Mouse (Mus musculus): ENCODE data around the gene Tpt1.
"Not testable (repeated sequence)": the region's sequence is repeated elsewhere in the genome, so short reads cannot be mapped to it uniquely, and the experiment has no call there.

Tpt1 gene

DNA sequence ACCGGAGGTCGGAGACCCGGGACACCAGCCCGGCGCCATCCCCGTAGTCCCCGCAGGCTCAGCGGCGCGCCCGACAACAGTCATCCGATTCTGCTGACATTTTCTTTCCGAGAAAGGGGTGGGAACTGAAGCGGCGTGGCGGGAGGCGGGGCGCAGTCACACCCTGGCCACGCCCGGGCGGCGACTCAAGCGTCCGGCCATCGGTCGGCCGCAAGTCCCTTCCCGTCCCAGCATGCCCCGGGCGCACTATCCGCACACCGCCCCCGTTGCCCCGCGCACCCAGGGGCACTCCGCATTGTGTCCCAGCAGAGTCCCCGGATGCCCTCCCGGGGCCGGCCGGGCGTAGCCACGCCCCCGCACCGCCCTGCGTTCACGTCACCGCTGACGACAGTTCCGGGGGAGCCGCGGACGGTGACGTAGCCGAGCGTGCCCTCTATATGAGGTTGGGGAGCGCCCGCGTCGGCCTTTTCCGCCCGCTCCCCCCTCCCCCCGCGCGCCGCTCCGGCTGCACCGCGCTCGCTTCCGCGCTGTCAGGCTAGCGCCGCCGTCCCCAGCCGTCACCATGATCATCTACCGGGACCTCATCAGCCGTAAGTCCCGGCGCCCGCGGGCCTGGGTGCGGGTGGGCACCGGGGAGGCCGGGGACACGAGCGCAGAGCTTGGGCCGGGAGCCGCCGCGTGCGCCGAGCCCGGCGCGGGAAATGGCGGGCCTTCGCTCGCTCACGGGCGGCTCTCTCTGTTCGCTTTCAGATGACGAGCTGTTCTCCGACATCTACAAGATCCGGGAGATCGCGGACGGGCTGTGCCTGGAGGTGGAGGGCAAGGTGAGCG, at the start of gene Tpt1:
Tpt1 (plus strand) TSS at position 227 of the 831 bp plus-strand sequence.
- DNase-seq, result peak; percentile 99

DNA sequence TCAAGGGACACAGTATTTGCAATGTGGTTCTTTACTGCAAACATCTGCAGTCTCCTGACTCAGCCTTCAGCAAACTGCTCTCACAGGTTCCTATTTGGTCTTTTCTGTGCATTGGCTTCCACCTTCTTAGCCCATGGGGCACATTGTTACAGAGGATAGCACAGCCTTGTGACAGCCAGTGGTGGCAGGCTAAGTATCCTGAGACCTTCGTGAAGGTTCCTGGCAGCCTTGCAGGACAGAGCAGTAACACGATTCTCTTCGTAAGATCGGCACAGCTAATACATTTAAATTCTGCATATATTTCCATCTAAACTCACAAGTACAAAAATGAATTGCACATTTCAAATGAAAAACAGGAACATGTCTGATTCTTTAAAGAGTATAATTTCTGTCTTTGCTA, 49.0 kb upstream of the Tpt1 start:
- no peak for DNase-seq

DNA sequence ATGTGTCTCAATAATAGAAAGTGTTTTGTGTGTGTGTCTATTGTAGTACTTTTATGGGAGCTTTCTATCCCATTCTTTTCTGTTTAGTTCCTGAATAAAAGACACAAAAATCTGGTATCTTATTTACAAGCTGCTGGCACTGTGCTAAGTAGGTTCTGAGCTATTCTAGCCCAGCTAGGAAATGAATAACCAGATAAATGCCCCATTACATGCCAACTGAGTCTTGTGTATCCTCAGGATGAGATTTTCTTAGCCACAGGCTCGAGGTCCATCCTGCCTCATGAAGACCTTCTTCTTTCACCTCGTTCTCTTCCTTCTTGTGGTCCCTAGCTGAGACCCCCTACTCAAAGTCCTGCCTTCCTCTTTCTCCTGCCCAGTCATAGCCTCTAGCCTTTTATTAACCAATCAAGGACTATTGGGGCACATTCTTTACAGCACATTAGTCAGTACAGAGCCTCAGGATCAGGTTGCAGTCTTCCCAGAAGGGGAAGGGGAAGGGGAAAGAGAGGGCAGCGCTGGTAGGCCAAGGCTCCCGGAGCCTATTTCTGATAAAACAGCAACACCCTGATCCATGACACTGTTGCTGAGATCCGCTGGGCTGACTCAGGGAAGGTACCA, 47.0 kb upstream of the Tpt1 start:
- peak; percentile 70 for DNase-seq

DNA sequence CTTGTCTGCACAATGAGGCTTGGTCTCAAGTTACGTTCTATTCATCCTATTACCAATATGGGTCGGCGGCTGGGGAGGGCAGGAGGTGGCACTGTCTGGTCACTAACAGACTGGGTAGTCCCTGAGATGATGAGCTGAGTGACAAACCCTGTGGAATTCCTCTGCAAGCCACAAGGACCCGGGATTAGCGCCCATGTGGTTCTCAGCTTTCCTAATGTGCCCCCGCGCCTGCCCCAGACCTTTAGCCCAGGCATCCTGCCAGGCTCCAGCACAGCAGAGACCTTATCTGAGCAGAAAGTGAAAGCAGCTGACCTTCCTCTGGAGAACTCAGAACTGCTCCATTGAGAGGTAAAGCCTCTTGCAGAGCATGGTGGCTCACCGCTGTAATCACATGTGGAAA, 37.1 kb upstream of the Tpt1 start:
- peak; percentile 83 for DNase-seq

DNA sequence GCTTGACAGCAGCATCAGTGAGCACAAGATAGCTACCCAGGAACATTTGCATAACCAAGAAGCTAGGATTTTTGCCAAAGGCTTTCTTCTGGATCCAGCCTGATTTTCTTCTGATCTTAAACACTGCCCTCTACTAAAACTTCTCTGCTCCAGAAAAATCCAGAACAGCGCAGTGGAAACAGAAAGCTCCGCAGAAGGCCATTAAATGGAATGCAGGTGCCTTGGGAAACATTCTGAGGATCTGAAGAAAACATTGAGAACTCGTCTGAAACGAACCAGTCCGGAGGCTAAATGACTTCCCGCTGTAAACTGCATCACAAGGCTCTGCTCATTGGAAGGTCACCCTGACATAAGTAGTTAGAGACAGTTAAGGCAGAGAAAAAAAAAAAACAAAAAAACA, 35.0 kb upstream of the Tpt1 start:
- no peak for DNase-seq

DNA sequence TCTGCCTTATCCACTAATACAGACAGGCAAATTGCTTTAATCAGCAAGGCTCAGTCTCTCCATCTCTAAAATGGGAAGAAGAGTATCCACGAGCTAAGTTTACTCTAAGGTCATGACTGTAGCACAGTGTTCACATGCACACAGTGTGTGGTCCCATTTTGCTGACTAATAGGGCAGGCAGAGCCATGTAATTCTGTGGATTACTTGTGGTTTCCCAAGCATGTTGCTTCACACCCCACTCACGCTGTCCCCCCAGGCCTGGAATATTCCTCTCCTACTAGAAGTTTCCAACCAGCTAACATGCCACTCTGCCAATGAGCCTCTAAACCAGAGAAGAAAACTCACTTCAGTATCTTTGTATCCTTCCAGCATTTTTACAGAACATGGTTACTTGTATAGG, 26.4 kb upstream of the Tpt1 start:
- DNase-seq, result no peak

DNA sequence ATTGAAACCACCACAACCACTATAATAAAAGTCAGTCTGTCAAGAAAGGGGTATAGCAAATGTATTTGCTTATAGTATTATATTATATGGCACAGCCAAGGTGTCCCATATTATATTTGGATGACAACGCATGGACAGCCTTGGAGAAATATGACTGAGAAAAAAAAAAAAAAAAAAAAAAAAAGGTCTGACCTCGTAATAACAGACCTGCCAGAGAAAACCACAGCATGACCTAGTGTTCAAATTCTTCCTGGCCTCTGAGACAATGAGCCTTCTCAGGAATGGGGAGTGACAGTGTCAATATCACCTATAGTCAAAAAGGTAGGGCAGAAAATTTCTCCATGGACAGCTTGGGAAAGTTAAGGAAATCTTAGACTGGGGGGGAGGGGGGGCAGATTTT, 25.6 kb upstream of the Tpt1 start:
- DNase-seq, result no peak

DNA sequence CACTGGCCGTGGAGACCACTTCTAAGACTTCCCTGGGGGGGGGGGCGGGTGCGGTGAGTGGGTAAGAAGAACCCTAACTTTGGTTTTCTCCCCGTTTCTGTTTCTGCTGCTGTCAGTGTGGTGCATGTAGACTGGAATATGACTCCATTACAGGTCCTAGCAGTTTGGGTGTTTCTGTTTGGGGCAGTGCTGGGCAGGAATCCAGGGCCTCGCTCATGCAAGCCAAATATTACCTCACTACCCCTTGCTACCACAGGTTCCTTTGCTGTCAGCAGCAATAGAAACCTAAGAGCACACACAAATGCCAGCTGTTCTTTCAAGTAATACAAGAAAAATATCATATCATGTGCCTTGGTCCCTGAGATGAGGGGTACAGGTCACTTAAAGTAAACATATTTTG, 24.9 kb upstream of the Tpt1 start:
- DNase-seq, result peak; percentile 49

DNA sequence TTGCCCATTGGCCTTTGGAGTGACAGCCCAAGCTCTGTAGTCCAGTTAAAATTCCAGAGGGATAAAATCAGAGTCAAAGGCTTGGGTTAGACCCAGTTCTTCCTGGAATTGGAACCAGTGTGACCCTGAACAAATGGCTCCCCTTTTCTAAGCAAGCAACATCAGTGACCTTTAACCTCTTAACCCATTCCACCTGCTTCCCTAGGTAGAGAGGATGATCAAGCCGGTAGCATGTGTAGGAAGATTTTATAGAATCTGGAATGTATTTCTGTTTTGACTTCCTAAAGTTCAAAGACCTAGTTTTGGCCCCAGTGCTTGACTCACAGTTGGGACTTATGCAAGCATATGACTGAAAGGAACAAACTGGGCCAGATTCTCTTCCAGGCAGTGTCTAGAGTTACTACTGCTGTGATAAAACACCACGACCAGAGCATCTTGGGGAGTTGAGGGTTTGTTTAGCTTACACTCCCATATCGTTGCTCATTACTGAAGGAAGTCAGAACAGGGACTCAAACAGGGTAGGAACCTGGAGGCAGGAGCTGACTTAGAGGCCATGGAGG, 18.0 kb upstream of the Tpt1 start:
- DNase-seq, result no peak

DNA sequence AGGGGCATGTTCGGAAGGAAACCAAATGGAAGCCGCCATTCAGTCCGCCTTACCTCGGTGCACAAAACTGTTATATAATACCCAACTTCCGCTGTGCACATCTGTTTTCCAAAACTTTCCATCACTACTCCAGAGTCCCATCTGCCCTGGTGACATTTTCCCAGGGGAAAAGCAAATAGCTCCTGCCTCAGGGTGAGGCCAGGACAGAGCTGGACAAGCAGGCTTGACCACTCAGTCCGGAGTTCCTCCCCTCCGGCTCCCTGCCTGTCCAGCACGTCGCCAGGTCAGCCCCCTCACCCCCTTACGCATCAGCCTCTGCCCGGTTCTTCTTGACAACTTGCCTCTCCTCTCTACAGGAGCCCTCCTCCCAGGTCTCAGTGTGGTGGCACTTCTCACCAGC, 16.7 kb upstream of the Tpt1 start:
- peak; percentile 28 for DNase-seq

DNA sequence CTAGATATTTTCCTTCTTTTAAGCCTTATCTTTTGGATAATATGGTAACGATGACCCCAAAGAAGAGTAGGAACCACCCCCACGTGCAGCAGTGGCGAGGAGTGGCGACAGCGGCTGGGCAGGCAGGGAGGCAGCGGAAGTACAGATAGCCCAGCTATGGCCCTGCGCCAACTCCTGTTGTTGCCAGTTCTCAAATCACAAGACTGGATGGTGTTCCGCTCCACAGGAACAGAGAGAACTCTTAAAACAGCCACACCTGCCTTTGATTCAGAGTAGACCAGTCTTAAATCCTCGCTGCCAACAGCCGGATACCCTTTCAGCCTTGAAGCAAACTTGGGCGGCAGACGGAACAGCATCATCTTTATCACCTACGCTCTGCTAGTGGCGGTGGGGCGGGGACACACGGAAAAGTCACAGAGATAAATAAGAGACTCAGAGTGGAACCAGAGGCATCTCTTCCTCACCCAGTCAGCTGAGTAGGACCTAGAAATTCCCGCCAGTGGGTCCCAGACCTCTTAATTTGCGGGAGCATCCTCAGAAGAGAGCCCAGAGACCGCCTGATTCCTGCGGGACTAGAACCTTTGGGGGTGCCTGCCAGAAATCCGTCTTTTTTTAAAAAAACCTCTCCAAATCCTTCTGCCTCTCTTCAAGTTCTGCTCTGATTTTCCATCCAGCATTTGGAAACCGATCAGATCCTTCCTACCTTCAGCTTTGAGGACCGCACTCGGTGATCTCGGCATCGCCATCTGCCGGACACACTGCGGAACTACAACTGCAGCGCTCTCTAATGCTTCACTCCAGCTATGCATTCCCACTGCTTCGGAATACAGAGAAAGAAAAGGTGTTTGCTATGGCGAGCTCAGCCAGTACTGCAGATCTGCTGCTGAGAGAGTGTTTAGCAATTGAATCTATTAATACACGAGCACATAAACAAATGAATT, 15.8 kb upstream of the Tpt1 start:
- DNase-seq, result peak; percentile 92

DNA sequence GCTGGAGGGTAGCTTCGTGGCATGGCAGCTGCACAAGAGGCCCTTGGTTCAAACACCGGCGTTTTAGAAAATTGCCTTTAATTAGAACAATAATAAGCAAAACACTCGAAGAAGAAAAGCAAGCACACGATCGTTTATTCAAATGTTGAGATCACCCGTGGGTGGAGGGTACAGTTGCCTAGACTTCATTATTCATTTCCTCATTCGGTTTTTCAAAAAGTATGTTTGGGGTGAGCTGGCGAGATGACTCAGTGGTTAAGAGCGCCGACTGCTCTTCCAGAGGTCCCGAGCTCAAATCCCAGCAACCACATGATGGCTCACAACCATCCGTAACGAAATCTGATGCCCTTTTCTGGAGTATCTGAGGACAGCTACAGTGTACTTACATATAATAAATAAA, 15.1 kb upstream of the Tpt1 start:
- not testable (repeated sequence) for DNase-seq

DNA sequence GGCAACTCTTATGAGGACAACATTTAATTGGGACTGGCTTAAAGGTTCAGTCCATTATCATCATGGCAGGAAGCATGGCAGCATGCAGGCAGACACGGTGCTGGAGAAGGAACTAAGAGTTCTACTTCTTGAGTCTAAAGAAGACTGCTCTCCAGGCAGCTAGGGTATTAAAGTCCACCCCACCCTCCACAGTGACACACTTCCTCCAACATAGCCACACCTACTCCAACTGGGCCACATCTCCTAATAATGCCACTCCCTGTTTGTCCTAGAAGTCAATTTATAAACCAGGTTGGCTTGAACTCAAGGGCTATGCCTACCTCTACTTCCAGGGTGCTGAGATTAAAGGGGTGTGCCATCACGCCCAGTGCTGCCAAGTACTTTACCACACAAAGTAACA, 12.9 kb upstream of the Tpt1 start:
- no peak for DNase-seq

DNA sequence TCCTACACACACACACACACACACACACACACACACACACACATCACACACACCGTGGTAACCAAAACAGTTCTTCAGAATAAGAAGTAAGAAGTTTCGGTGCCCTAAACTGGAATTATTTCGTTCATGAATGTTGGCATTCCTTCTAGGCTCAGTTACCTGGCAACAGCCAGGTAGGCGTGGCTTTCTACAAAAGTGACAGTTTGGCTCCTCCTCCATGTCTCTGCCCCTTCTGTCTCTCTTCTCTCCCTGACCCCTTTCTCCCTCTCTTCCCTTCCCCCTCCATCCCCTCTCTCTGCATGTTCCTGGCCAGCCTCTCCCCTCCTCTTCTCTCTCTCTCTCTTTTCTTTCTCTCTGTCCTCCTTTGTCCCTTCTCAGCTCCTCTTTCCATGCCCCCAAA, 11.9 kb upstream of the Tpt1 start:
- peak; percentile 43 for DNase-seq

DNA sequence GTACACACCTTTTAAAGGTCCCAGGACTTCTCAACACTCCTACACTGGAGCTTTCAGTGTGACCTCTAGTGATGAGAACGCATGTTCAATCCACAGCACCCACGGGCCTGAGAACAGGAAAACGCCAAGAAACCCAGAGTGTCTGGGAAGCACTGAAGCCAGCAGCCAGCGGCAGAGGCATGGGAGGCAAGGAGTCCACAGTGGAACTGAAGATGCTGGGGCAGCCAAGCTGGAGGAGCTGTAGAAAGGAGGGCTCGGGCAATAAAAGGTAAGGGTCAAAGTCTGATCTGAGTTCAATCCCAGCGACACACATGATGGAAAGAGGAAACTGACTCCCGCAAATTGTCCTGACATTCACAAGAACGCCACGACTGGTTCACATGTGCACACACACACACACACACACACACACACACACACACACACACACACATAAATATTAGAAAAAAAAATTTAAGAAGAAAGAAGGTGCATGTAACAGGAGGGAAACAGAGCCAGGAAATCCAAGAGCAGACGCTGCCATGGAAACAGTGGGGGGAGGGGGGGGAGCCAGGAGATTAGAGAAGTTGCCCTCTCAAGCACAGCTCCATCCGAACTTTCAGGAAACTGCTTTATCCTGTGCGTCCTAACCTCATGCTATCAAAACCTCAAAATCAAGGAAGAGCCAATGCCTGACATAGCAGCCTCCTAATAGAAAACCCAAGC, 11.2 kb upstream of the Tpt1 start:
- DNase-seq, result peak; percentile 83

DNA sequence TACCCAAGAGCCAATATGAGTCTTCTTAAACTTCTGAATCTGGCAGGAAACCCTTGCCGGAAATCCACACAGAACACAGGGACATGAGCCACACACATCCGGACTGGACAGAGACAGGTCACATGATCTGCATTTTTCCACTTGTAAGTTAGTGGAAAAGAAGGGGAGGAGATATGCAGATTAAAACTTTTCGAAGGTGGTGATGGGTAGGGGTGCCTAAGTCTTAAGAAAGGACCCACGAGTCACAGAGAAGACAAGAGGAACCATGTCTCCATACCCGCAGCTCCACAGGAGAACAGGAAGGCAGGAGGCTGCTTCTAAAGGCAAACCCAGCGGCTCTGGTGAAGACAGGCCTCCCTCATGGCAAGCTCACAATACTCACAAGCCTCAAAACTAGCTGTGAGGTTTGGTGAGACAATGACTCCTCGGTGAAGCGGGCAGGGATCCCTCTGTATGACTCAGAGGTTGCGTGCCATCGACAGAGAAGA, 10.6 kb upstream of the Tpt1 start:
- DNase-seq, result peak; percentile 77

DNA sequence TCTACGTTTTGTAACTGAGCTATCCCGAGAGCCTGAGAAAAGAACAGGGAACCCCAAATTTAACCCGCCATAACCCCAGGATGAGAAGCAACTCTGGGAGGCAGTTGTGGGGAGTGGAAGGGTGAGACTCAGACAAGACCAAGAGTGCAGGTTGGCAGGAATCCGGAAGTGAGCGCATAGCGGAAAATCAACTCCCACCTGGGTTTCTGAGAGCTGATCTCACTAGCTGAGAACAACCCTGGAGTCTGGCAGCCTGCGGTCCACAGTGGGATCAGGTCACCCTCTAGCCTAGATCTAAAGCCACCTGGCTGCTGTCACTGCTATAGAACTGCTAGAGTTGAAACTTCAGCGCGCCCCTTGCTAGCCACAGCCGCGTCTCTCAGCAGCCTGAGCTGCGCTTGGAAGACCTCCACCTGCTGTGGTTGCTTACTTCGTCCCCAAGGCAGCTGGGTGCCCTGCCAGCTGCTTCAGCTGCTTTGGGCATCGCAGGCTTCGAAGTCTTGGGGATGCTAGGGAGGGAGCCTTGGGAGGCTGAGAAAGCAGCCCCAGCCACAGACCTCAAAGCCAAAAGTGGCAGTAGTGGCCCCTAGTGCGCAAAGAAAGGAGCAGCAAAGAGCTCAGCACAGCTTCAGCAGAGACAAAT, 10.0 kb upstream of the Tpt1 start:
- peak; percentile 83 for DNase-seq

DNA sequence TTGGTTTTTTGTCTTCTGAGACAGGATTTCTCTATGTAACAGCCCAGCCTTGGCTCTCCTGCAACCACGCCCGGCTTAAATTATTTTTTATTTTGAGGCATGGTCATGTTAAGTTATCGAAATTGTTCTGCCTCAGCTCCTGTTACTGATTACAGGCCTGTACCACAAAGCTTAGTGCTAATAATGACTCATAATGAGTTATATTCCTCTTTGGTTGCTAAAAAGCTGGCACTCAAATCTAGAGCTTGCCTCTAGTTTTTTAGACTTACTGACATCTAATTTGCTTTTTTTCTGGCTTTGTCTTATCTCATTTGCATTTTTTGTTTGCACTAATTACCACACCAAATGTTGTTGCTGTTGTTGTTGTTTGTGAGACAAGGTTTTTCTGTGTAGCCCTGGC, 8.3 kb upstream of the Tpt1 start:
- no peak for DNase-seq

DNA sequence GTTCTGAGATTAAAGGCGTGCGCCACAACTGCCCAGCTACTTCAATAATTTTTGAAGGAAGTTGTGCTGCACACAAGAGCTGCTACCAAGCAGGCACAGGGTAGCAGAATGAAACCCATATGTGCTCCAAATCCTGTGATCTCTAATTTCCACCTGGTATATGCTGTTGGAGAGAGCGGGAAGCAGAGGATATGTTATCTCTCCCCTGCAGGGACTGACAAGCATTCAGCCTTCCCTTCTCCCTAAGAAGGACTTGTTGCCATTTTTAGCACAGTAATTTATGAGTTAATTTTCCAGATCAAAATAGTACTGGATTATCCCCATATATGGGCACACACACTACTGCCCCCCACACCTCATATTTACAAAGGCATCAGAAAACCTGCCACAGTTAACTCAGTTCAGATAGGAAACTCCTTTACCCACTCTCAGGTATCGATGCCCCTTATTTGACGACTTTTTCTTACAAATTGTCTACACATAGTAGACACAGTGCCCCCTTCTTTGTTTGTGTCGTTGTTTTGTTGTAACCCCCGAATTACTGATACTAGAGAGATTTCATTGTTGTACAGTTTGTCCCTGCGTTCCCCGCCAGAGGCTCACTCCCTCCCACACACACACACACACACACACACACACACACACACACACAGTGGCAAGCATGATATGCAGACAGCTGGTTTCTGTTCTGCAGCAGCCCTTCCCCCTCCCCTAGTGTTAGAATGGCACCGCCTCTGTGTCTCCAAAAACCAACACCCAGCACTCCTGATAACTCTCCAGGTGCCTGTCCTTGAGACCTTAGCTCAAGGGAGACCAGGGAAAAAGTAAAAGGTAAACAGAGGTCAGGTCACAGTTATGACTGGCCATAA, 7.6 kb upstream of the Tpt1 start:
- DNase-seq, result no peak

DNA sequence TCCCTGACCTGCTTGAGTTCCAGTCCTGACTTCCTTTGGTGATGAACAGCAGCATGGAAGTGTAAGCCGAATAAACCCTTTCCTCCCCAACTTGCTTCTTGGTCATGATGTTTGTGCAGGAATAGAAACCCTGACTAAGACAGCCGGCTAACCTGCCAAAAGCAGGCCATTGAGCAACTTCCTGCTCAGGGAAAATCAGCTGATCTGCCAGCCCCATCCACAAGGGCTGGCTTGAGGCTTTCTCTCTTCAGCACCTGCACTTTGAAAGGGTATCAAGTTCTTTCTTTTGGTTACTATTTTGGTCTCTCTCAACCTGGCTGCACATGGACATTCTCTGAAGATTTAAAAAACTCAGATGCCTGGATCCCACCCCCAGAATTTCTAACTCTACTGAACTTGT, 3.1 kb upstream of the Tpt1 start:
- DNase-seq, result not testable (repeated sequence)
